Mouse (Mus musculus): Measurements from ENCODE around the gene Rabgap1. TPM values are rescaled to one million over a fixed set of nuclear protein-coding genes. Genes with fewer than 3 reads are reported as not detected.
A peak's percentile ranks its signal among the peaks of the same experiment; 100 is the strongest.

Rabgap1 gene
- polyA plus RNA-seq, 1 experiment = 13.9 TPM

DNA sequence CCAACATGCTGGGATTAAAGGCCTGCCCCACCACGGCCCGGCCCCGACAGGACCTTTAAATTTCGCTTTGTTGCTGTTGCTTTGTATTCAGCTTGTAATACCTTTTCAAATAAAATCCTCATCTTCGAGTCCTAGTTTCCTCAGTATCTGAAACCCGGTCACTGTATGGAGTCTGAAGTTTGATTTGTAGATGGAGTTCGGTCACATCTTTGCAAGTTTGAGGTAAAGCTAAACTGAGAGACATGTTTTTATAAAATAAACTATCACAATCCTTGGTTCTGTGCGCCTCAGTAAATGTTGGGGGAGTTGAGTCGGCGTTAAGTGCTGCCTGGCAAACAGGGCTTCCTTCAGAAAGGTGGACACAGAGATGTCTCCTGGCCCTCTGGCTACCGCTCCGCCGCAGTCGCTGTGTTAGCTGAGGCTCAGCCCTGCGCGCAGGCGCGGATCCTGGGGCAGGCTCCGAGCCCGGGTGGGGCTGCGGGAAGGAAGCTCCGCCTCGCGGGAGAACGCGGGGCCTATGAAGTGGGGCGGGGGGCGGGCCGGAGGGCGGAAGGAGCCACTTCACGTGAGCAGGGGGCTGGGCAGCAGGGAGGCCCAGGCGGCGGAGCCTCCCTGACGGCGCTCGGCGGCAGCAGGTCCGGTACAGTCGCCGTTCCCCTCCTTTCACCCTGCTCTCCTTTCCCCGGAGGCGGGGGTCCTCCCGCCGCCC, 8.7 kb downstream of the Rabgap1 start:
- DNase-seq = peak; percentile 90
- H3K4me3 ChIP-seq (replicated peaks; ENCODE audit: extremely low read depth, low read depth, low read length) = peak overlapping the region; percentile 66
- no peak for TF ChIP-seq CTCF (IDR thresholded peaks at IDR 0.05; ENCODE audit: insufficient read depth, low read length)
- TF ChIP-seq POLR2A (IDR thresholded peaks at IDR 0.05; ENCODE audit: borderline replicate concordance, extremely low read depth, low read depth, low read length) = peak; percentile 90
- WGBS = 5% methylated on average over 44 of the region's 44 CpGs
- H3K4me1 ChIP-seq (ENCODE audit: control insufficient read depth, insufficient read depth, low read length) = peaks cover 5% of the 10 kb centered on the region

GRCm38 (mm10) chr2:37452376-37452760, 9.3 kb downstream of the Rabgap1 start:
- 1% methylated on average over 22 of the region's 24 CpGs for WGBS
- H3K4me1 ChIP-seq (ENCODE audit: control insufficient read depth, insufficient read depth, low read length) = peaks cover 5% of the 10 kb centered on the region
- no peak for DNase-seq
- peak overlapping the region; percentile 66 for H3K4me3 ChIP-seq (replicated peaks; ENCODE audit: extremely low read depth, low read depth, low read length)
- TF ChIP-seq POLR2A (IDR thresholded peaks at IDR 0.05; ENCODE audit: borderline replicate concordance, extremely low read depth, low read depth, low read length) (no peak), CTCF (IDR thresholded peaks at IDR 0.05; ENCODE audit: insufficient read depth, low read length) (no peak)

- no peaks in the 10 kb centered on the region; the same call in 1 of the 2 replicates for H3K4me1 ChIP-seq (ENCODE audit: control insufficient read depth, insufficient read depth, low read length)
- 97% methylated on average over 4 of the region's 4 CpGs for WGBS
- H3K4me3 ChIP-seq (replicated peaks; ENCODE audit: extremely low read depth, low read depth, low read length) = no peak overlapping the region
- no peak for TF ChIP-seq POLR2A (IDR thresholded peaks at IDR 0.05; ENCODE audit: borderline replicate concordance, extremely low read depth, low read depth, low read length)
- no peak for TF ChIP-seq CTCF (IDR thresholded peaks at IDR 0.05; ENCODE audit: insufficient read depth, low read length)
- no peak for DNase-seq
Observed at GRCm38 (mm10) chr2:37460707-37461106, 17.6 kb downstream of the Rabgap1 start.

GRCm38 (mm10) chr2:37466266-37466665, 23.2 kb downstream of the Rabgap1 start:
- DNase-seq = no peak
- TF ChIP-seq CTCF (IDR thresholded peaks at IDR 0.05; ENCODE audit: insufficient read depth, low read length) = no peak
- TF ChIP-seq POLR2A (IDR thresholded peaks at IDR 0.05; ENCODE audit: borderline replicate concordance, extremely low read depth, low read depth, low read length) = no peak
- 94% methylated on average over 4 of the region's 4 CpGs for WGBS
- Histone ChIP-seq H3K4me1 (ENCODE audit: control insufficient read depth, insufficient read depth, low read length) (no peaks in the 10 kb centered on the region; the same call in 1 of the 2 replicates), H3K4me3 (replicated peaks; ENCODE audit: extremely low read depth, low read depth, low read length) (no peak overlapping the region)

GRCm38 (mm10) chr2:37479559-37479958, 36.5 kb downstream of the Rabgap1 start:
- H3K4me1 ChIP-seq (ENCODE audit: control insufficient read depth, insufficient read depth, low read length) = no peaks in the 10 kb centered on the region
- TF ChIP-seq CTCF (IDR thresholded peaks at IDR 0.05; ENCODE audit: insufficient read depth, low read length) (no peak), POLR2A (IDR thresholded peaks at IDR 0.05; ENCODE audit: borderline replicate concordance, extremely low read depth, low read depth, low read length) (no peak)
- no peak for DNase-seq
- H3K4me3 ChIP-seq (replicated peaks; ENCODE audit: extremely low read depth, low read depth, low read length) = no peak overlapping the region

- no peak for DNase-seq
- no peak for TF ChIP-seq CTCF (IDR thresholded peaks at IDR 0.05; ENCODE audit: insufficient read depth, low read length)
- no peak for TF ChIP-seq POLR2A (IDR thresholded peaks at IDR 0.05; ENCODE audit: borderline replicate concordance, extremely low read depth, low read depth, low read length)
- WGBS = 87% methylated on average over 2 of the region's 2 CpGs
- no peak overlapping the region for H3K4me3 ChIP-seq (replicated peaks; ENCODE audit: extremely low read depth, low read depth, low read length)
- H3K4me1 ChIP-seq (ENCODE audit: control insufficient read depth, insufficient read depth, low read length) = no peaks in the 10 kb centered on the region
Observed at GRCm38 (mm10) chr2:37480039-37480438, 37.0 kb downstream of the Rabgap1 start.

GRCm38 (mm10) chr2:37484165-37484564, 41.1 kb downstream of the Rabgap1 start:
- DNase-seq = no peak
- 75% methylated on average over 2 of the region's 2 CpGs for WGBS
- no peak overlapping the region for H3K4me3 ChIP-seq (replicated peaks; ENCODE audit: extremely low read depth, low read depth, low read length)
- H3K4me1 ChIP-seq (ENCODE audit: control insufficient read depth, insufficient read depth, low read length) = no peaks in the 10 kb centered on the region
- no peak for TF ChIP-seq CTCF (IDR thresholded peaks at IDR 0.05; ENCODE audit: insufficient read depth, low read length)
- no peak for TF ChIP-seq POLR2A (IDR thresholded peaks at IDR 0.05; ENCODE audit: borderline replicate concordance, extremely low read depth, low read depth, low read length)

DNA sequence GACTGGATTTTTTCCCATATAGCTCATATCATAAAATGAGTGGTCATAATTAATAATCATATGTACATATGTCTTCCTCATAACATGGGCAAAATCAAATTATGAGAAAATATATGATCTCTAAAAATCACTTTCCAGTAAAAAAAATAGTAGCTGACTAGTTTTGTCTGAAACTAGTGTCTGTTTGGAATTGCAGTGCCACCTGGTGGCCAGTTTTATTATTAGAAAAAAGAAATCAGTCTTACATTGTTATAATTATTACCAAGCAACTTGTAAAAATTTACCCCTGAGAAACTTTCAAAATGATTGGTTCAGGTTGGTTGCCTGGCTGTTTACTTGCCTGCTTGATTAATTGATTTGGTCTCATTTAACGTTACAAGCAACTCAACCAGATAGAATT, 42.3 kb downstream of the Rabgap1 start:
- DNase-seq = no peak
- H3K4me1 ChIP-seq (ENCODE audit: control insufficient read depth, insufficient read depth, low read length) = no peaks in the 10 kb centered on the region
- TF ChIP-seq POLR2A (IDR thresholded peaks at IDR 0.05; ENCODE audit: borderline replicate concordance, extremely low read depth, low read depth, low read length) = no peak
- TF ChIP-seq CTCF (IDR thresholded peaks at IDR 0.05; ENCODE audit: insufficient read depth, low read length) = no peak
- H3K4me3 ChIP-seq (replicated peaks; ENCODE audit: extremely low read depth, low read depth, low read length) = no peak overlapping the region
- 78% methylated on average over 1 of the region's 1 CpGs for WGBS

DNA sequence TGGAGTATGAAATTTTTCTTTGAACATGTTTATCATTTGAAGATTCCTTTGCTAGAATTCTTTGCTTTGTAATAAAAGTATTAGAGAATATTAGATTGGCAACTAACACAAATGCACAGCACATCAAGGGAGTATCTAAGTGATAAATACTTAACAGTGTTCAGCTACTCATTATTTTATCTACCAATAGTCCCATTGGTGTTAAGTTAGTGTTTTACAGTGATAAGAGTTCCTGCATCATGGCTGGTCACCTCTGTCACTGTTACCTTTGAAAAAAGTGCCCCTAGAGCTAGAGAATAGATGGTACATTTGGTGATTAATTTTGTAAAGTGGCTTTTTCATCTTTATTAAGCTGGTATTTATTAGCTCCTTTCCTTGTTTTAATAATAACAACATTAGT, 43.3 kb downstream of the Rabgap1 start:
- Histone ChIP-seq H3K4me1 (ENCODE audit: control insufficient read depth, insufficient read depth, low read length) (no peaks in the 10 kb centered on the region), H3K4me3 (replicated peaks; ENCODE audit: extremely low read depth, low read depth, low read length) (no peak overlapping the region)
- TF ChIP-seq POLR2A (IDR thresholded peaks at IDR 0.05; ENCODE audit: borderline replicate concordance, extremely low read depth, low read depth, low read length) (no peak), CTCF (IDR thresholded peaks at IDR 0.05; ENCODE audit: insufficient read depth, low read length) (no peak)
- no peak for DNase-seq

GRCm38 (mm10) chr2:37488956-37489355, 45.9 kb downstream of the Rabgap1 start:
- WGBS = 86% methylated on average over 2 of the region's 2 CpGs
- Histone ChIP-seq H3K4me3 (replicated peaks; ENCODE audit: extremely low read depth, low read depth, low read length) (no peak overlapping the region), H3K4me1 (ENCODE audit: control insufficient read depth, insufficient read depth, low read length) (no peaks in the 10 kb centered on the region)
- no peak for DNase-seq
- TF ChIP-seq POLR2A (IDR thresholded peaks at IDR 0.05; ENCODE audit: borderline replicate concordance, extremely low read depth, low read depth, low read length) (no peak), CTCF (IDR thresholded peaks at IDR 0.05; ENCODE audit: insufficient read depth, low read length) (no peak)

All from lung, adult 2 months (tissue).